Mouse (Mus musculus): ENCODE measurements around the gene Art4. TPM values are rescaled to one million over a fixed set of nuclear protein-coding genes. Genes with fewer than 3 reads are reported as not detected.

Art4 gene
- polyA plus RNA-seq, 1 experiment from 2014 or later = 5.5 TPM

GRCm38 (mm10) chr6:136817549-136817948 lies 40.0 kb downstream of the Art4 start:
- Histone ChIP-seq H3K36me3 (ENCODE audit: control insufficient read depth, insufficient read depth, low read length) (peaks cover 94% of the 10 kb centered on the region), H3K4me3 (ENCODE audit: low read depth, low read length) (no peak overlapping the region), H3K9ac (replicated peaks; ENCODE audit: low read depth, low read length) (no peak overlapping the region), H3K4me2 (replicated peaks; ENCODE audit: low read depth, low read length) (no peak overlapping the region), H3K27me3 (ENCODE audit: control insufficient read depth, insufficient read depth, low read length) (no peaks in the 10 kb centered on the region), H3K27ac (ENCODE audit: low read length) (no peak overlapping the region), H3K9me3 (ENCODE audit: control insufficient read depth, low read depth, low read length) (no peaks in the 10 kb centered on the region), H3K4me1 (ENCODE audit: control insufficient read depth, insufficient read depth, low read length) (no peaks in the 10 kb centered on the region)
- no peak for ATAC-seq (ENCODE audit: insufficient number of reproducible peaks, insufficient read depth, low FRiP score, low read depth)
- WGBS = 88% methylated on average over 3 of the region's 3 CpGs

GRCm38 (mm10) chr6:136816826-136817225 lies 40.7 kb downstream of the Art4 start:
- Histone ChIP-seq H3K9ac (replicated peaks; ENCODE audit: low read depth, low read length) (no peak overlapping the region), H3K27ac (ENCODE audit: low read length) (no peak overlapping the region), H3K36me3 (ENCODE audit: control insufficient read depth, insufficient read depth, low read length) (peaks cover 94% of the 10 kb centered on the region), H3K9me3 (ENCODE audit: control insufficient read depth, low read depth, low read length) (no peaks in the 10 kb centered on the region), H3K4me3 (ENCODE audit: low read depth, low read length) (no peak overlapping the region), H3K4me2 (replicated peaks; ENCODE audit: low read depth, low read length) (no peak overlapping the region), H3K4me1 (ENCODE audit: control insufficient read depth, insufficient read depth, low read length) (no peaks in the 10 kb centered on the region), H3K27me3 (ENCODE audit: control insufficient read depth, insufficient read depth, low read length) (no peaks in the 10 kb centered on the region)
- no peak for ATAC-seq (ENCODE audit: insufficient number of reproducible peaks, insufficient read depth, low FRiP score, low read depth)
- 93% methylated on average over 21 of the region's 21 CpGs for WGBS

GRCm38 (mm10) chr6:136815381-136815780 lies 42.2 kb downstream of the Art4 start:
- Histone ChIP-seq H3K4me2 (replicated peaks; ENCODE audit: low read depth, low read length) (no peak overlapping the region), H3K9ac (replicated peaks; ENCODE audit: low read depth, low read length) (no peak overlapping the region), H3K4me1 (ENCODE audit: control insufficient read depth, insufficient read depth, low read length) (no peaks in the 10 kb centered on the region), H3K4me3 (ENCODE audit: low read depth, low read length) (no peak overlapping the region), H3K27ac (ENCODE audit: low read length) (no peak overlapping the region), H3K9me3 (ENCODE audit: control insufficient read depth, low read depth, low read length) (no peaks in the 10 kb centered on the region), H3K27me3 (ENCODE audit: control insufficient read depth, insufficient read depth, low read length) (no peaks in the 10 kb centered on the region), H3K36me3 (ENCODE audit: control insufficient read depth, insufficient read depth, low read length) (peaks cover 81% of the 10 kb centered on the region)
- 92% methylated on average over 7 of the region's 7 CpGs for WGBS
- no peak for ATAC-seq (ENCODE audit: insufficient number of reproducible peaks, insufficient read depth, low FRiP score, low read depth)

- Histone ChIP-seq H3K9me3 (ENCODE audit: control insufficient read depth, low read depth, low read length) (no peaks in the 10 kb centered on the region), H3K27me3 (ENCODE audit: control insufficient read depth, insufficient read depth, low read length) (no peaks in the 10 kb centered on the region), H3K4me3 (ENCODE audit: low read depth, low read length) (no peak overlapping the region), H3K36me3 (ENCODE audit: control insufficient read depth, insufficient read depth, low read length) (peaks cover 59% of the 10 kb centered on the region), H3K4me1 (ENCODE audit: control insufficient read depth, insufficient read depth, low read length) (peaks cover 3% of the 10 kb centered on the region; the same call in 1 of the 2 replicates), H3K9ac (replicated peaks; ENCODE audit: low read depth, low read length) (no peak overlapping the region), H3K27ac (ENCODE audit: low read length) (no peak overlapping the region), H3K4me2 (replicated peaks; ENCODE audit: low read depth, low read length) (no peak overlapping the region)
- ATAC-seq (ENCODE audit: insufficient number of reproducible peaks, insufficient read depth, low FRiP score, low read depth) = no peak
- WGBS = 38% methylated on average over 4 of the region's 4 CpGs
Measured at GRCm38 (mm10) chr6:136813117-136813516, 44.4 kb downstream of the Art4 start.

- no peak overlapping the region for H3K27ac ChIP-seq (ENCODE audit: low read length)
- H3K9me3 ChIP-seq (ENCODE audit: control insufficient read depth, low read depth, low read length) = no peaks in the 10 kb centered on the region
- H3K4me2 ChIP-seq (replicated peaks; ENCODE audit: low read depth, low read length) = 0 out of 2 replicates have a peak overlapping the region, but pooled peaks have one; percentile 5
- peaks cover 40% of the 10 kb centered on the region for H3K36me3 ChIP-seq (ENCODE audit: control insufficient read depth, insufficient read depth, low read length)
- ATAC-seq (ENCODE audit: insufficient number of reproducible peaks, insufficient read depth, low FRiP score, low read depth) = no peak
- no peak overlapping the region for H3K9ac ChIP-seq (replicated peaks; ENCODE audit: low read depth, low read length)
- peaks cover 6% of the 10 kb centered on the region; the same call in 1 of the 2 replicates for H3K4me1 ChIP-seq (ENCODE audit: control insufficient read depth, insufficient read depth, low read length)
- H3K4me3 ChIP-seq (ENCODE audit: low read depth, low read length) = no peak overlapping the region
- H3K27me3 ChIP-seq (ENCODE audit: control insufficient read depth, insufficient read depth, low read length) = no peaks in the 10 kb centered on the region
- 87% methylated on average over 10 of the region's 10 CpGs for whole genome bisulfite sequencing
Measured at GRCm38 (mm10) chr6:136811196-136811595, 46.3 kb downstream of the Art4 start.

- ATAC-seq (ENCODE audit: insufficient number of reproducible peaks, insufficient read depth, low FRiP score, low read depth) = no peak
- Histone ChIP-seq H3K9ac (replicated peaks; ENCODE audit: low read depth, low read length) (no peak overlapping the region), H3K9me3 (ENCODE audit: control insufficient read depth, low read depth, low read length) (no peaks in the 10 kb centered on the region), H3K4me1 (ENCODE audit: control insufficient read depth, insufficient read depth, low read length) (peaks cover 6% of the 10 kb centered on the region; the same call in 1 of the 2 replicates), H3K27ac (ENCODE audit: low read length) (no peak overlapping the region), H3K4me3 (ENCODE audit: low read depth, low read length) (peak overlapping the region; percentile 64; the same call in 1 of the 2 replicates), H3K4me2 (replicated peaks; ENCODE audit: low read depth, low read length) (peak overlapping the region; percentile 96), H3K36me3 (ENCODE audit: control insufficient read depth, insufficient read depth, low read length) (peaks cover 27% of the 10 kb centered on the region), H3K27me3 (ENCODE audit: control insufficient read depth, insufficient read depth, low read length) (no peaks in the 10 kb centered on the region)
- WGBS = 63% methylated on average over 13 of the region's 13 CpGs
Measured at GRCm38 (mm10) chr6:136809673-136810072, 47.9 kb downstream of the Art4 start.

GRCm38 (mm10) chr6:136809077-136809476 lies 48.5 kb downstream of the Art4 start:
- Histone ChIP-seq H3K9ac (replicated peaks; ENCODE audit: low read depth, low read length) (peak overlapping the region; percentile 57), H3K27ac (ENCODE audit: low read length) (no peak overlapping the region; the same call in 1 of the 2 replicates)
- ATAC-seq (ENCODE audit: insufficient number of reproducible peaks, insufficient read depth, low FRiP score, low read depth) = no peak

GRCm38 (mm10) chr6:136808631-136809046 lies 48.9 kb downstream of the Art4 start:
- peak; percentile 11; the same call in 1 of the 2 replicates for ATAC-seq (ENCODE audit: insufficient number of reproducible peaks, insufficient read depth, low FRiP score, low read depth)
- Histone ChIP-seq H3K4me2 (replicated peaks; ENCODE audit: low read depth, low read length) (peak overlapping the region; percentile 96), H3K9me3 (ENCODE audit: control insufficient read depth, low read depth, low read length) (no peaks in the 10 kb centered on the region), H3K27me3 (ENCODE audit: control insufficient read depth, insufficient read depth, low read length) (no peaks in the 10 kb centered on the region), H3K4me3 (ENCODE audit: low read depth, low read length) (peak overlapping the region; percentile 64), H3K4me1 (ENCODE audit: control insufficient read depth, insufficient read depth, low read length) (peaks cover 6% of the 10 kb centered on the region; the same call in 1 of the 2 replicates), H3K27ac (ENCODE audit: low read length) (peak overlapping the region; percentile 18; the same call in 1 of the 2 replicates), H3K9ac (replicated peaks; ENCODE audit: low read depth, low read length) (peak overlapping the region; percentile 57), H3K36me3 (ENCODE audit: control insufficient read depth, insufficient read depth, low read length) (peaks cover 16% of the 10 kb centered on the region)
- WGBS = under 1% methylated on average over 28 of the region's 28 CpGs

More at GRCm38 (mm10) chr6:136809077-136809476, 48.5 kb downstream of the Art4 start:
- peak overlapping the region; percentile 64 for H3K4me3 ChIP-seq (ENCODE audit: low read depth, low read length)
- H3K27me3 ChIP-seq (ENCODE audit: control insufficient read depth, insufficient read depth, low read length) = no peaks in the 10 kb centered on the region
- H3K36me3 ChIP-seq (ENCODE audit: control insufficient read depth, insufficient read depth, low read length) = peaks cover 21% of the 10 kb centered on the region
- peak overlapping the region; percentile 96 for H3K4me2 ChIP-seq (replicated peaks; ENCODE audit: low read depth, low read length)
- 23% methylated on average over 14 of the region's 14 CpGs for WGBS
- H3K9me3 ChIP-seq (ENCODE audit: control insufficient read depth, low read depth, low read length) = no peaks in the 10 kb centered on the region
- H3K4me1 ChIP-seq (ENCODE audit: control insufficient read depth, insufficient read depth, low read length) = peaks cover 6% of the 10 kb centered on the region; the same call in 1 of the 2 replicates

GRCm38 (mm10) chr6:136808014-136808417 lies 49.5 kb downstream of the Art4 start, which contains the start of gene H2afj:
H2afj (plus strand) TSS chr6:136808244.
- ATAC-seq (ENCODE audit: insufficient number of reproducible peaks, insufficient read depth, low FRiP score, low read depth) = peak; percentile 83
- H3K27me3 ChIP-seq (ENCODE audit: control insufficient read depth, insufficient read depth, low read length) = no peaks in the 10 kb centered on the region
- under 1% methylated on average over 34 of the region's 34 CpGs for WGBS

More at GRCm38 (mm10) chr6:136808014-136808417, 49.5 kb downstream of the Art4 start, which contains the start of gene H2afj:
- Histone ChIP-seq H3K9me3 (ENCODE audit: control insufficient read depth, low read depth, low read length) (no peaks in the 10 kb centered on the region), H3K4me1 (ENCODE audit: control insufficient read depth, insufficient read depth, low read length) (peaks cover 9% of the 10 kb centered on the region; the same call in 1 of the 2 replicates), H3K27ac (ENCODE audit: low read length) (peak within 1 kb of the TSS; percentile 77; the same call in 1 of the 2 replicates), H3K4me3 (ENCODE audit: low read depth, low read length) (peak within 1 kb of the TSS; percentile 64), H3K4me2 (replicated peaks; ENCODE audit: low read depth, low read length) (peak within 1 kb of the TSS; percentile 96), H3K9ac (replicated peaks; ENCODE audit: low read depth, low read length) (peak within 1 kb of the TSS; percentile 57), H3K36me3 (ENCODE audit: control insufficient read depth, insufficient read depth, low read length) (peaks cover 11% of the 10 kb centered on the region)
